Mouse (Mus musculus) T-cell, adult 66 days (primary cell): ENCODE measurements around the gene Olfr352. TPM values are rescaled to one million over a fixed set of nuclear protein-coding genes. Genes with fewer than 3 reads are reported as not detected.

Source experiments
- total RNA-seq, 2 experiments: library from RNA; stranded (reverse); gene quantifications; 3 replicates in 1 of 2; 4 replicates in 1 of 2; pipeline ENCODE4 v1.2.4; 2023

The Olfr352 gene
- not detected for total RNA-seq

GRCm38 (mm10) chr2:36868160-36868559 lies at the start of gene Olfr352:
Olfr352 (plus strand) TSS chr2:36868460.

GRCm38 (mm10) chr2:36846010-36846409 lies 22.2 kb upstream of the Olfr352 start, which contains the start of gene Olfr350:
Olfr350 (plus strand) TSS chr2:36846310.

GRCm38 (mm10) chr2:36862560-36862959 lies 5.7 kb upstream of the Olfr352 start, which contains the start of gene Olfr351:
Olfr351 (minus strand) TSS chr2:36862660.

GRCm38 (mm10) chr2:36892836-36893235 lies 24.6 kb downstream of the Olfr352 start, which contains the start of gene Olfr353:
Olfr353 (minus strand) TSS chr2:36892936.

GRCm38 (mm10) chr2:36905380-36905779 lies 37.1 kb downstream of the Olfr352 start, which contains the start of gene Olfr354:
Olfr354 (plus strand) TSS chr2:36905680.

Other genes with a start within 250 kb of the Olfr352 start
- not detected for gene Olfr345, start 228.4 kb upstream of the Olfr352 start, total RNA-seq
- not detected for gene Olfr346, start 182.7 kb upstream of the Olfr352 start, total RNA-seq
- not detected for gene Olfr347, start 136.6 kb upstream of the Olfr352 start, total RNA-seq
- not detected for gene Olfr348, start 84.2 kb upstream of the Olfr352 start, total RNA-seq
- gene Olfr50, start 77.9 kb upstream of the Olfr352 start, total RNA-seq, result not detected
- not detected for gene Olfr3, start 51.4 kb upstream of the Olfr352 start, total RNA-seq
- not detected for gene Olfr350, start 22.1 kb upstream of the Olfr352 start, total RNA-seq
- under 1 TPM in 1 of 2 experiments, not detected in 1; 0.17 TPM for gene Olfr351, start 5.8 kb upstream of the Olfr352 start, total RNA-seq
- gene Olfr353, start 24.5 kb downstream of the Olfr352 start, total RNA-seq, result not detected
- not detected for gene Olfr354, start 37.2 kb downstream of the Olfr352 start, total RNA-seq
- gene Olfr355, start 60.4 kb downstream of the Olfr352 start, total RNA-seq, result not detected
- gene Olfr356, start 68.7 kb downstream of the Olfr352 start, total RNA-seq, result not detected
- not detected for gene Olfr357, start 125.4 kb downstream of the Olfr352 start, total RNA-seq
- not detected for gene Olfr358, start 140.9 kb downstream of the Olfr352 start, total RNA-seq
- gene Olfr360, start 197.3 kb downstream of the Olfr352 start, total RNA-seq, result not detected
- not detected for gene Olfr361, start 220.8 kb downstream of the Olfr352 start, total RNA-seq
- not detected for gene Olfr362, start 249.4 kb downstream of the Olfr352 start, total RNA-seq